Mouse (Mus musculus): ENCODE measurements around the gene Vmn1r226. TPM values are rescaled to one million over a fixed set of nuclear protein-coding genes. Genes with fewer than 3 reads are reported as not detected.

Vmn1r226 gene
- not detected in 2 replicates for polyA plus RNA-seq (2012; rRNA removed)

GRCm38 (mm10) chr17:20682543-20682942 is at the start of gene Vmn1r226:
TSS of gene Vmn1r226 (plus strand) at chr17:20682843.

GRCm38 (mm10) chr17:20729543-20729942 is 46.9 kb downstream of the Vmn1r226 start, which contains the start of gene Vmn1r227:
TSS of gene Vmn1r227 (plus strand) at chr17:20729843.

Other genes with a start within 250 kb of the Vmn1r226 start
- not detected in 2 replicates for gene Vmn2r108, start 201.5 kb upstream of the Vmn1r226 start, polyA plus RNA-seq (2012; rRNA removed)
- gene Vmn1r225, start 184.7 kb upstream of the Vmn1r226 start, polyA plus RNA-seq (2012; rRNA removed): not detected in 2 replicates
- not detected in 2 replicates for gene Vmn2r109, start 118.1 kb upstream of the Vmn1r226 start, polyA plus RNA-seq (2012; rRNA removed)
- not detected in 2 replicates for gene Vmn2r110, start 86.4 kb upstream of the Vmn1r226 start, polyA plus RNA-seq (2012; rRNA removed)
- gene Fpr-rs3, start 58.0 kb upstream of the Vmn1r226 start, polyA plus RNA-seq (2012; rRNA removed): not detected in 2 replicates
- gene Vmn1r227, start 47.0 kb downstream of the Vmn1r226 start, polyA plus RNA-seq (2012; rRNA removed): not detected in 2 replicates
- gene Vmn1r228, start 103.3 kb downstream of the Vmn1r226 start, polyA plus RNA-seq (2012; rRNA removed): not detected in 2 replicates
- not detected in 2 replicates for gene Vmn1r229, start 128.7 kb downstream of the Vmn1r226 start, polyA plus RNA-seq (2012; rRNA removed)
- not detected in 2 replicates for gene Vmn1r230, start 157.6 kb downstream of the Vmn1r226 start, polyA plus RNA-seq (2012; rRNA removed)
- gene Vmn1r231, start 222.2 kb downstream of the Vmn1r226 start, polyA plus RNA-seq (2012; rRNA removed): not detected in 2 replicates
- not detected in 2 replicates for gene Vmn1r232, start 236.9 kb downstream of the Vmn1r226 start, polyA plus RNA-seq (2012; rRNA removed)

Data from liver, embryonic 14 days (tissue).